Mouse (Mus musculus) kidney, adult 8-10 months (tissue): ENCODE measurements at regions not wholly inside any gene's neighbourhood (a gene's known extent, or its start where the extent isn't known, plus 50 kb on each side); places are given as distances from the start of the nearest gene placed in this dataset.

Experiments
- DNase-seq, 2 experiments: peaks; one replicate each; pipeline ENCODE4 v3.0.0; 2022

- DNase-seq, result peak in 1 of 2 experiments; percentile 1
Measured at GRCm38 (mm10) chr12:24252071-24252874, 155.2 kb upstream of the 9030624G23Rik start.
